Mouse (Mus musculus): Measurements from ENCODE around the gene Crhr2. TPM values are rescaled to one million over a fixed set of nuclear protein-coding genes. Genes with fewer than 3 reads are reported as not detected.

Gene Crhr2
- polyA plus RNA-seq, 1 experiment: 0.01 TPM

DNA sequence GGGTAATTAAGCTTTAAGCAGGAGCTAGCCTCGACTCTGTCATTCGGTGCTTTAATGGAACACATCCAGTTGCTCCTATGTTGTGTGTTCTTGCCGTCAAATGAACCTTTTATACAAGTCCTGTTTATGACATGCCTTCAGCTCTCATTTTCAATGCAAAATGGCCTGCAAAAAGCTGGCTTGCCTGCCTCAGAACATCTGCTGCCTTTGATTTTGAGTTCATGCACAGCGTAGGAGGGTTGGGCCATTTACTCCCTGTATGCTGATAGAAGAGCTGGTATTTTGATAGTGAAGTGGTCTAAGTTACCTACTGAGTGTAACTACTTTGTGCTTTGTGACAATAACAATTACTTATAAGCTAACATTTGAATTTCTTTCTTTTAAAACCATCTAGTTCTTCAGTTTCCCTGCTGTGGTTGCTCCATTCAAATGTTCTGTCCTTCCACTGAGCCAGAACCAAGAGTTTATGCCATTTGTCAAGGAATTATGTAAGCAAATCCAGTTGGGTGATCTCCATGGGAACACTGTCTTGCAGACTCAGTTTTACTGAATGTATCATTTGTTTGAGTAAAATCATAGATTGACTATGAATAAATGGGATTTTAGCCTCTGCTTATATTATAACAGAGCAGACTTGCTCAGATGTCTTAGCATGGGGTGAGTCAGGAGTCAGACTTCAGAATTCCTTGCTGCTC lies 56.1 kb downstream of the Crhr2 start:
- H3K36me3 ChIP-seq (ENCODE audit: control insufficient read depth, insufficient read depth): peaks cover 88% of the 10 kb centered on the region
- H3ac ChIP-seq (ENCODE audit: control insufficient read depth, insufficient read length, low read depth): no peak overlapping the region
- H3K4me3 ChIP-seq (ENCODE audit: insufficient read depth, poor library complexity, severe bottlenecking): no peak overlapping the region
- H3K27me3 ChIP-seq (ENCODE audit: control insufficient read depth, insufficient read depth, insufficient read length): no peaks in the 10 kb centered on the region
- H3K79me2 ChIP-seq (ENCODE audit: control insufficient read depth, insufficient read depth): no peaks in the 10 kb centered on the region
- no peaks in the 10 kb centered on the region for H3K79me3 ChIP-seq (ENCODE audit: low read depth)
- TF ChIP-seq MYOD1 (IDR thresholded peaks at IDR 0.05; ENCODE audit: control insufficient read depth, insufficient read length, low read depth) (no peak), FOSL1 (IDR thresholded peaks at IDR 0.05; ENCODE audit: insufficient read depth, low read length, poor library complexity, severe bottlenecking) (no peak), USF1 (IDR thresholded peaks at IDR 0.05; ENCODE audit: low read depth) (no peak), CTCF (IDR thresholded peaks at IDR 0.05; ENCODE audit: control insufficient read depth, insufficient read depth, insufficient read length) (no peak), MAX (IDR thresholded peaks at IDR 0.05) (no peak), MYOG (IDR thresholded peaks at IDR 0.05; ENCODE audit: control insufficient read depth, extremely low read depth, insufficient read length) (no peak), CEBPB (IDR thresholded peaks at IDR 0.05; ENCODE audit: low read depth) (no peak)

- Histone ChIP-seq H3K4me3 (ENCODE audit: insufficient read depth, poor library complexity, severe bottlenecking) (no peak overlapping the region), H3K27me3 (ENCODE audit: control insufficient read depth, insufficient read depth, insufficient read length) (no peaks in the 10 kb centered on the region), H3K79me2 (ENCODE audit: control insufficient read depth, insufficient read depth) (no peaks in the 10 kb centered on the region), H3K36me3 (ENCODE audit: control insufficient read depth, insufficient read depth) (peaks cover 89% of the 10 kb centered on the region), H3K79me3 (ENCODE audit: low read depth) (no peaks in the 10 kb centered on the region), H3ac (ENCODE audit: control insufficient read depth, insufficient read length, low read depth) (no peak overlapping the region)
- no peak for TF ChIP-seq MAX (IDR thresholded peaks at IDR 0.05)
- TF ChIP-seq CEBPB (IDR thresholded peaks at IDR 0.05; ENCODE audit: low read depth): no peak
- TF ChIP-seq MYOD1 (IDR thresholded peaks at IDR 0.05; ENCODE audit: control insufficient read depth, insufficient read length, low read depth): no peak
- TF ChIP-seq USF1 (IDR thresholded peaks at IDR 0.05; ENCODE audit: low read depth): no peak
- no peak for TF ChIP-seq FOSL1 (IDR thresholded peaks at IDR 0.05; ENCODE audit: insufficient read depth, low read length, poor library complexity, severe bottlenecking)
- no peak for TF ChIP-seq MYOG (IDR thresholded peaks at IDR 0.05; ENCODE audit: control insufficient read depth, extremely low read depth, insufficient read length)
- TF ChIP-seq CTCF (IDR thresholded peaks at IDR 0.05; ENCODE audit: control insufficient read depth, insufficient read depth, insufficient read length): no peak
Observed at GRCm38 (mm10) chr6:55065903-55066302, 66.9 kb downstream of the Crhr2 start.

DNA sequence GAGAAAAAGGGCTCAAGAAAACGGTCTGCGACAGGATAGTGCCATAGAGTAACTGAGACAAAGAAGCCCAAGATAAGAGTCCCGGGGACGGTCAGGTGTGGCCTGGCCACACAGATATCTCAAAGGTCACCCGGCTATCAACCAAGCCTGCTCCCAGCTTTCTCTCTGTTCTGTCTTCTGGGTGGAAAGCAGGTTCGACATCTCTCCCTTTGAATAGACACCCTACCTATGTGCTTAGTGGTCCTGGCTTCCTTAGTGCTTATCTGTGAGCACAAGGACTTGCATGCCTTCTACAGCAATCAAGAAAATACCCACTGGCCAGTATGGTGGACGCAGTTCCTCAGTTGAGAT lies 68.4 kb downstream of the Crhr2 start:
- no peaks in the 10 kb centered on the region for H3K79me3 ChIP-seq (ENCODE audit: low read depth)
- peaks cover 92% of the 10 kb centered on the region for H3K36me3 ChIP-seq (ENCODE audit: control insufficient read depth, insufficient read depth)
- peaks cover under 1% of the 10 kb centered on the region for H3K79me2 ChIP-seq (ENCODE audit: control insufficient read depth, insufficient read depth)
- no peaks in the 10 kb centered on the region for H3K27me3 ChIP-seq (ENCODE audit: control insufficient read depth, insufficient read depth, insufficient read length)
- no peak overlapping the region for H3ac ChIP-seq (ENCODE audit: control insufficient read depth, insufficient read length, low read depth)
- no peak for TF ChIP-seq CTCF (IDR thresholded peaks at IDR 0.05; ENCODE audit: control insufficient read depth, insufficient read depth, insufficient read length)
- no peak for TF ChIP-seq MYOG (IDR thresholded peaks at IDR 0.05; ENCODE audit: control insufficient read depth, extremely low read depth, insufficient read length)
- TF ChIP-seq CEBPB (IDR thresholded peaks at IDR 0.05; ENCODE audit: low read depth): no peak
- no peak overlapping the region for H3K4me3 ChIP-seq (ENCODE audit: insufficient read depth, poor library complexity, severe bottlenecking)

DNA sequence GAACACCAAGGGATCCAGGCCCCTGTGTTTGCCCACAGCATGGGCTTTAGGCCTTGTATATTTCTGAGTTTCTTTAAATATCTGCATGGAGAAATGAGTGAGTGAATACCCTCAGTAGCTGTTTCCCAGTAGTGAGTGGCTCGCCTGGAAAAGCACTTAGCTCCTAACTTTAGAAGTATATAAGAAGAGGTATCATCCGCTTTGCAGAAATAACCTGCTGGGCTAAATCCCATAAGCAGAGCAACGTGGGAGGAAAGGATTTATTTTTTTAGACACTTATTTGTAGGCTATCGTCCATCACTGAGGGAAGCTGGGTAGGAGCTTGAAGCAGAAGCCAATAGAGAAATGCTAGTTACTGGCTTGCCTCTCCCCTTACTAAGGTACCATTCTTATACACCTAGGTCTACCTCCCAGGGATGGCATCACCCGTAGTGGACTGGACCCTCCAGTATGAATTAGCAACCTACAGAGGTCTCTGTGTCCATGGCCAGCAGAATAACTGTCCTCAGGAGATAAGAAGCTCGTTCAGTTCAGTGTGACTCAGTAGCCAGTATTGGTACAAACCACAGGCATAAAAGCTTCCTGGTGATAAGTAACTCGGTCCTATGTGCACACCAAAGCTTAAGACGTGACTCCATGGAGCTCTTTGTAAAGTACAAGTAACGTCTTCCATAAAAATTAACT lies 68.9 kb downstream of the Crhr2 start:
- Histone ChIP-seq H3K79me2 (ENCODE audit: control insufficient read depth, insufficient read depth) (peaks cover 6% of the 10 kb centered on the region), H3K79me3 (ENCODE audit: low read depth) (no peaks in the 10 kb centered on the region), H3K27me3 (ENCODE audit: control insufficient read depth, insufficient read depth, insufficient read length) (no peaks in the 10 kb centered on the region), H3K4me3 (ENCODE audit: insufficient read depth, poor library complexity, severe bottlenecking) (no peak overlapping the region), H3ac (ENCODE audit: control insufficient read depth, insufficient read length, low read depth) (no peak overlapping the region), H3K36me3 (ENCODE audit: control insufficient read depth, insufficient read depth) (peaks cover 93% of the 10 kb centered on the region)
- TF ChIP-seq FOSL1 (IDR thresholded peaks at IDR 0.05; ENCODE audit: insufficient read depth, low read length, poor library complexity, severe bottlenecking) (no peak), CTCF (IDR thresholded peaks at IDR 0.05; ENCODE audit: control insufficient read depth, insufficient read depth, insufficient read length) (no peak), MYOD1 (IDR thresholded peaks at IDR 0.05; ENCODE audit: control insufficient read depth, insufficient read length, low read depth) (no peak)

GRCm38 (mm10) chr6:55062200-55062599 lies 70.6 kb downstream of the Crhr2 start:
- H3K36me3 ChIP-seq (ENCODE audit: control insufficient read depth, insufficient read depth): peaks cover 90% of the 10 kb centered on the region
- H3ac ChIP-seq (ENCODE audit: control insufficient read depth, insufficient read length, low read depth): no peak overlapping the region
- H3K4me3 ChIP-seq (ENCODE audit: insufficient read depth, poor library complexity, severe bottlenecking): no peak overlapping the region
- peaks cover 10% of the 10 kb centered on the region for H3K79me2 ChIP-seq (ENCODE audit: control insufficient read depth, insufficient read depth)
- no peaks in the 10 kb centered on the region for H3K27me3 ChIP-seq (ENCODE audit: control insufficient read depth, insufficient read depth, insufficient read length)
- TF ChIP-seq USF1 (IDR thresholded peaks at IDR 0.05; ENCODE audit: low read depth) (no peak), MYOD1 (IDR thresholded peaks at IDR 0.05; ENCODE audit: control insufficient read depth, insufficient read length, low read depth) (no peak), MAX (IDR thresholded peaks at IDR 0.05) (no peak), FOSL1 (IDR thresholded peaks at IDR 0.05; ENCODE audit: insufficient read depth, low read length, poor library complexity, severe bottlenecking) (no peak), MYOG (IDR thresholded peaks at IDR 0.05; ENCODE audit: control insufficient read depth, extremely low read depth, insufficient read length) (no peak), CTCF (IDR thresholded peaks at IDR 0.05; ENCODE audit: control insufficient read depth, insufficient read depth, insufficient read length) (no peak), CEBPB (IDR thresholded peaks at IDR 0.05; ENCODE audit: low read depth) (no peak)
- H3K79me3 ChIP-seq (ENCODE audit: low read depth): peaks cover 2% of the 10 kb centered on the region
